Mouse (Mus musculus) right cerebral cortex, adult 2 months (tissue): ENCODE measurements around the gene Acap3.

ENCODE experiments used
- DNase-seq, 2 experiments: peaks; one replicate each; pipeline ENCODE4 v3.0.0; 2021 to 2022; ENCODE audit warnings: low spot score in 2 of 2

The Acap3 gene

GRCm38 (mm10) chr4:155891551-155892001, at the start of gene Acap3, which contains the start of gene Pusl1:
TSS of gene Acap3 (plus strand) at chr4:155891822.
TSS of gene Pusl1 (minus strand) at chr4:155891781.
- DNase-seq = peak; percentile 96

GRCm38 (mm10) chr4:155843231-155843630, 48.4 kb upstream of the Acap3 start:
- DNase-seq = no peak

- DNase-seq = peak; percentile 86 to 92
Observed at GRCm38 (mm10) chr4:155846871-155847578, 44.6 kb upstream of the Acap3 start, which contains the start of gene Dvl1. TSS of gene Dvl1 (plus strand) at chr4:155847402.

- no peak for DNase-seq
Observed at GRCm38 (mm10) chr4:155847591-155848352, 43.9 kb upstream of the Acap3 start.

- DNase-seq = no peak
Observed at GRCm38 (mm10) chr4:155848434-155849095, 43.1 kb upstream of the Acap3 start.

GRCm38 (mm10) chr4:155849391-155849790, 42.2 kb upstream of the Acap3 start:
- no peak for DNase-seq

GRCm38 (mm10) chr4:155849792-155850451, 41.7 kb upstream of the Acap3 start:
- no peak for DNase-seq

- DNase-seq = no peak
Observed at GRCm38 (mm10) chr4:155851368-155851767, 40.3 kb upstream of the Acap3 start.

GRCm38 (mm10) chr4:155851951-155852411, 39.6 kb upstream of the Acap3 start:
- DNase-seq = no peak

GRCm38 (mm10) chr4:155853421-155853820, 38.2 kb upstream of the Acap3 start:
- no peak for DNase-seq

GRCm38 (mm10) chr4:155854991-155855390, 36.6 kb upstream of the Acap3 start:
- no peak for DNase-seq

- DNase-seq = no peak
Observed at GRCm38 (mm10) chr4:155856071-155856470, 35.6 kb upstream of the Acap3 start.

- DNase-seq = no peak
Observed at GRCm38 (mm10) chr4:155856881-155857280, 34.7 kb upstream of the Acap3 start.

GRCm38 (mm10) chr4:155859318-155859717, 32.3 kb upstream of the Acap3 start:
- no peak for DNase-seq

GRCm38 (mm10) chr4:155861787-155862186, 29.8 kb upstream of the Acap3 start:
- DNase-seq = no peak

GRCm38 (mm10) chr4:155863001-155863400, 28.6 kb upstream of the Acap3 start, which contains the start of gene Tas1r3:
TSS of gene Tas1r3 (minus strand) at chr4:155863362.
- DNase-seq = no peak

- DNase-seq = no peak
Observed at GRCm38 (mm10) chr4:155868614-155869298, 22.9 kb upstream of the Acap3 start.

GRCm38 (mm10) chr4:155869317-155870033, 22.1 kb upstream of the Acap3 start, which contains the start of the genes Cptp and Ints11:
TSS of gene Cptp (minus strand) at chr4:155869440.
TSS of gene Ints11 (plus strand) at chr4:155869546.
- DNase-seq = peak; percentile 95 to 97

GRCm38 (mm10) chr4:155871404-155871803, 20.2 kb upstream of the Acap3 start:
- DNase-seq = no peak

- no peak for DNase-seq
Observed at GRCm38 (mm10) chr4:155883587-155883986, 8.0 kb upstream of the Acap3 start.
